ENCODE assay signal across 30 mouse cellular contexts in the genomic region with DNA sequence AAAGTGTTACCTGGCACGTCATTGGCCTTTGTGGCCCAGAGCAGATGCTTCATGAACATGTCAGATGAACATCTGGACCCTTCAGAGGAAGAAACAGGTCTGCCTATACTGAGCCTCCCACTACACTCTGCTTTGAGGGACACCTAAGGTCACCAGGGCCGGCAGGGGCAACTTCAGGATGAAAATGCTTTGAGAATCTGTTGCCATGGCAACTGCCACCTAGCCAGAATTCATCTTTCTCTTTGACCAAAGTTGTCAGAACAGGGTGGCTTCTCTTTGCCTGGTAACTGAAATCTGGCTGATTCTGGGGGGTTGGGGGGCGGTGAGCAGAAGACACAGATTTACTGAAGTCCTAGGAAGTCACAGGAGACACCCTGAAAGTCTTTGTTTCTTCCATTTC. TPM values are rescaled to one million over a fixed set of nuclear protein-coding genes. Genes with fewer than 3 reads are reported as not detected.
A peak's percentile ranks its signal among the peaks of the same experiment; 100 is the strongest.
DNase-seq lines count a peak whose midpoint lies in the region; ATAC-seq and TF ChIP-seq lines count a peak whose summit lies in the region.
"Had no signal": no experiment of that assay in that cellular context is flagged by ENCODE, and none has a peak within 500 bp of the region (broad histone marks: within the 10 kb centered on the region; RNA-seq: fewer than 3 reads in every experiment).

No protein-coding gene starts in this region.

- no peak for ATAC-seq in embryonic facial prominence, embryonic 12.5 days (ENCODE audit: insufficient number of reproducible peaks, insufficient read depth, low FRiP score, low TSS enrichment)
- ATAC-seq in hindbrain, postnatal 0 days: no peak
- no peak for ATAC-seq in hindbrain, embryonic 12.5 days (ENCODE audit: low FRiP score)
- no peak for ATAC-seq in midbrain, postnatal 0 days (ENCODE audit: low FRiP score)
- ATAC-seq: activated CD4-positive, CD25-positive, alpha-beta regulatory T cell, adult 4 months; forebrain, embryonic 14.5 days; hindbrain, embryonic 16.5 days; inflammation-experienced regulatory T-cells, adult 6 months; intestine, embryonic 16.5 days had no signal

- no peaks in the 10 kb centered on the region for H3K9me3 ChIP-seq in embryonic facial prominence, embryonic 12.5 days
- H3K9me3 ChIP-seq in embryonic facial prominence, embryonic 10.5 days: no peaks in the 10 kb centered on the region
- H3K9me3 ChIP-seq in hindbrain, postnatal 0 days (ENCODE audit: low read length): no peaks in the 10 kb centered on the region
- no peaks in the 10 kb centered on the region for H3K9me3 ChIP-seq in hindbrain, embryonic 12.5 days (replicated peaks)
- no peaks in the 10 kb centered on the region for H3K9me3 ChIP-seq in midbrain, postnatal 0 days (ENCODE audit: low read length)
- no peaks in the 10 kb centered on the region for H3K9me3 ChIP-seq in midbrain, embryonic 10.5 days (replicated peaks)
- H3K9me3 ChIP-seq: embryonic facial prominence, embryonic 13.5 days; hindbrain, embryonic 13.5 days had no signal

- H3K9ac ChIP-seq in embryonic facial prominence, embryonic 12.5 days: no peak overlapping the region
- H3K9ac ChIP-seq in hindbrain, postnatal 0 days (replicated peaks; ENCODE audit: low read length): no peak overlapping the region
- H3K9ac ChIP-seq in hindbrain, embryonic 12.5 days: no peak overlapping the region
- H3K9ac ChIP-seq in midbrain, postnatal 0 days (replicated peaks; ENCODE audit: low read length, poor library complexity, severe bottlenecking): no peak overlapping the region
- H3K9ac ChIP-seq: embryonic facial prominence, embryonic 13.5 days; hindbrain, embryonic 13.5 days had no signal

- peaks cover 6% of the 10 kb centered on the region; the same call in 1 of the 2 replicates for H3K4me1 ChIP-seq in embryonic facial prominence, embryonic 12.5 days
- peaks cover 10% of the 10 kb centered on the region for H3K4me1 ChIP-seq in embryonic facial prominence, embryonic 10.5 days
- H3K4me1 ChIP-seq in hindbrain, postnatal 0 days (ENCODE audit: insufficient read depth, low read length): 0 out of 2 replicates have a peak, but pooled peaks cover 10% of the 10 kb centered on the region
- H3K4me1 ChIP-seq in hindbrain, embryonic 12.5 days: peaks cover 9% of the 10 kb centered on the region
- peaks cover 6% of the 10 kb centered on the region; the same call in 1 of the 2 replicates for H3K4me1 ChIP-seq in midbrain, postnatal 0 days (ENCODE audit: insufficient read depth, low read length)
- H3K4me1 ChIP-seq in midbrain, embryonic 10.5 days: peaks cover 26% of the 10 kb centered on the region

- H3K4me2 ChIP-seq in embryonic facial prominence, embryonic 12.5 days (replicated peaks): no peak overlapping the region
- H3K4me2 ChIP-seq in hindbrain, postnatal 0 days (ENCODE audit: low read depth, low read length): no peak overlapping the region
- no peak overlapping the region for H3K4me2 ChIP-seq in hindbrain, embryonic 12.5 days (replicated peaks)
- H3K4me2 ChIP-seq in midbrain, postnatal 0 days (ENCODE audit: low read depth, low read length, poor library complexity, severe bottlenecking): no peak overlapping the region
- H3K4me2 ChIP-seq: embryonic facial prominence, embryonic 13.5 days; heart, embryonic 11.5 days; hindbrain, embryonic 13.5 days had no signal

- no peak for DNase-seq in embryonic facial prominence, embryonic 10.5 days (ENCODE audit: low spot score)
- peak; percentile 55 for DNase-seq in hindbrain, postnatal 0 days (ENCODE audit: low spot score)
- DNase-seq in midbrain, postnatal 0 days (ENCODE audit: low spot score): peak; percentile 58
- DNase-seq in midbrain, embryonic 10.5 days (ENCODE audit: low spot score): no peak
- DNase-seq: adrenal gland, adult 8-10 months; adrenal gland, postnatal 25 days; cerebellum, adult 18-20 months; cerebellum, adult 9-10 months; cerebellum, postnatal 14 days; gastrocnemius, postnatal 10 days; gastrocnemius, postnatal 36 days; heart, adult 11 months had no signal

- H3K27me3 ChIP-seq in embryonic facial prominence, embryonic 12.5 days: no peaks in the 10 kb centered on the region
- H3K27me3 ChIP-seq in embryonic facial prominence, embryonic 10.5 days (replicated peaks; ENCODE audit: low read depth, poor library complexity, severe bottlenecking): peaks cover 11% of the 10 kb centered on the region
- no peaks in the 10 kb centered on the region for H3K27me3 ChIP-seq in hindbrain, postnatal 0 days (ENCODE audit: insufficient read depth, low read length)
- H3K27me3 ChIP-seq in hindbrain, embryonic 12.5 days: no peaks in the 10 kb centered on the region
- H3K27me3 ChIP-seq in midbrain, postnatal 0 days (ENCODE audit: insufficient read depth, low read length): no peaks in the 10 kb centered on the region
- peaks cover 66% of the 10 kb centered on the region for H3K27me3 ChIP-seq in midbrain, embryonic 10.5 days (ENCODE audit: low read depth, poor library complexity, severe bottlenecking)
- H3K27me3 ChIP-seq: embryonic facial prominence, embryonic 13.5 days had no signal

- no peak overlapping the region for H3K4me3 ChIP-seq in embryonic facial prominence, embryonic 12.5 days
- no peak overlapping the region for H3K4me3 ChIP-seq in embryonic facial prominence, embryonic 10.5 days
- H3K4me3 ChIP-seq in hindbrain, postnatal 0 days (ENCODE audit: low read length): no peak overlapping the region
- H3K4me3 ChIP-seq in hindbrain, embryonic 12.5 days: no peak overlapping the region
- H3K4me3 ChIP-seq in midbrain, postnatal 0 days (ENCODE audit: low read depth, low read length): no peak overlapping the region
- no peak overlapping the region for H3K4me3 ChIP-seq in midbrain, embryonic 10.5 days
- H3K4me3 ChIP-seq: embryonic facial prominence, embryonic 13.5 days; erythroblast, embryonic 14.5 days; hindbrain, embryonic 13.5 days had no signal

- H3K27ac ChIP-seq in embryonic facial prominence, embryonic 12.5 days: 0 out of 2 replicates have a peak overlapping the region, but pooled peaks have one; percentile 25
- no peak overlapping the region for H3K27ac ChIP-seq in embryonic facial prominence, embryonic 10.5 days (replicated peaks)
- H3K27ac ChIP-seq in hindbrain, postnatal 0 days: no peak overlapping the region
- no peak overlapping the region for H3K27ac ChIP-seq in hindbrain, embryonic 12.5 days
- no peak overlapping the region for H3K27ac ChIP-seq in midbrain, postnatal 0 days (ENCODE audit: low read depth, low read length)
- H3K27ac ChIP-seq in midbrain, embryonic 10.5 days (replicated peaks): no peak overlapping the region
- H3K27ac ChIP-seq: embryonic facial prominence, embryonic 13.5 days; hindbrain, embryonic 13.5 days had no signal

- no peak for TF ChIP-seq CTCF in hindbrain, postnatal 0 days (IDR thresholded peaks at IDR 0.05; ENCODE audit: low read depth)
- no peak for TF ChIP-seq CTCF in midbrain, postnatal 0 days (IDR thresholded peaks at IDR 0.05)

- no peaks in the 10 kb centered on the region for H3K36me3 ChIP-seq in embryonic facial prominence, embryonic 12.5 days
- no peaks in the 10 kb centered on the region for H3K36me3 ChIP-seq in embryonic facial prominence, embryonic 10.5 days (replicated peaks)
- H3K36me3 ChIP-seq in hindbrain, postnatal 0 days (ENCODE audit: insufficient read depth, low read length): no peaks in the 10 kb centered on the region
- H3K36me3 ChIP-seq in hindbrain, embryonic 12.5 days: no peaks in the 10 kb centered on the region
- no peaks in the 10 kb centered on the region for H3K36me3 ChIP-seq in midbrain, postnatal 0 days (ENCODE audit: insufficient read depth, low read length)
- no peaks in the 10 kb centered on the region for H3K36me3 ChIP-seq in midbrain, embryonic 10.5 days
- H3K36me3 ChIP-seq: embryonic facial prominence, embryonic 13.5 days; hindbrain, embryonic 13.5 days had no signal

- 61% methylated on average over 3 of the region's 3 CpGs for WGBS in embryonic facial prominence, embryonic 12.5 days
- 70% methylated on average over 3 of the region's 3 CpGs for WGBS in embryonic facial prominence, embryonic 10.5 days
- WGBS in hindbrain, postnatal 0 days: 57% methylated on average over 3 of the region's 3 CpGs
- 51% methylated on average over 3 of the region's 3 CpGs for WGBS in hindbrain, embryonic 12.5 days
- WGBS in midbrain, postnatal 0 days: 48% methylated on average over 3 of the region's 3 CpGs
- WGBS in midbrain, embryonic 10.5 days: 68% methylated on average over 3 of the region's 3 CpGs

RNA-seq across cellular contexts. Expression of a gene that starts 14.7 kb away (rescaled TPM):
- polyA plus RNA-seq in embryonic facial prominence, embryonic 12.5 days (2016; fragmentation: Nextera tagmentation; extraction: Ambion mirVana): not detected in 2 replicates
- not detected in 2 replicates for polyA plus RNA-seq in embryonic facial prominence, embryonic 10.5 days (2016; fragmentation: Nextera tagmentation; extraction: Ambion mirVana)
- not detected in 2 replicates for total RNA-seq in hindbrain, postnatal 0 days (2014; rRNA removed)
- polyA plus RNA-seq in hindbrain, postnatal 0 days (2015; fragmentation: Nextera tagmentation; extraction: Ambion mirVana): not detected in 2 replicates
- polyA plus RNA-seq in hindbrain, embryonic 12.5 days (2016; fragmentation: Nextera tagmentation; extraction: Ambion mirVana): not detected in 2 replicates
- total RNA-seq in midbrain, postnatal 0 days (2014; rRNA removed): not detected in 2 replicates
- polyA plus RNA-seq in midbrain, postnatal 0 days (2015; fragmentation: Nextera tagmentation; extraction: Ambion mirVana): not detected in 2 replicates
- not detected in 2 replicates for polyA plus RNA-seq in midbrain, embryonic 10.5 days (2016; fragmentation: Nextera tagmentation; extraction: Ambion mirVana)
- total RNA-seq: adrenal gland, adult 8-10 months; adrenal gland, postnatal 25 days; ES-E14; gastrocnemius, adult 18-20 months; gastrocnemius, postnatal 10 days; gastrocnemius, postnatal 36 days; heart, adult 8-10 months; heart, postnatal 25 days; hematopoietic stem cell, adult 5-6 weeks had no signal
- polyA plus RNA-seq: activated CD4-positive, CD25-positive, alpha-beta regulatory T cell, adult 4 months; embryonic facial prominence, embryonic 13.5 days; erythroblast, embryonic 14.5 days; forebrain, embryonic 14.5 days; heart, embryonic 11.5 days; heart, embryonic 14.5 days; heart, postnatal 0 days; hindbrain, embryonic 13.5 days; hindbrain, embryonic 16.5 days; inflammation-experienced regulatory T-cells, adult 6 months; intestine, embryonic 16.5 days had no signal

Comparison
In these comparisons a context has a peak if more than half of its experiments do, and no peak if none do; other contexts are left out.
1. DNase-seq: peak in hindbrain, postnatal 0 days (single experiment) and midbrain, postnatal 0 days (single experiment); none in embryonic facial prominence, embryonic 10.5 days (single experiment) and midbrain, embryonic 10.5 days (single experiment).